Comparison of ENCODE assay signal across 20 mouse cellular contexts in genomic region chr3:68526416-68526815, GRCm38 (mm10).
DNase-seq lines count a peak whose midpoint lies in the region; ATAC-seq and TF ChIP-seq lines count a peak whose summit lies in the region.
"Had no signal": no experiment of that assay in that cellular context is flagged by ENCODE, and none has a peak within 500 bp of the region (broad histone marks: within the 10 kb centered on the region; RNA-seq: fewer than 3 reads in every experiment).

No protein-coding gene starts in this region.

- 0 out of 2 replicates have a peak overlapping the region, but pooled peaks have one; percentile 49 for H3K9ac ChIP-seq in heart, embryonic 11.5 days (ENCODE audit: low read depth, low read length)
- no peak overlapping the region for H3K9ac ChIP-seq in heart, embryonic 15.5 days
- no peak overlapping the region for H3K9ac ChIP-seq in heart, adult 2 months (ENCODE audit: low read depth, low read length)
- H3K9ac ChIP-seq in neural tube, embryonic 15.5 days (replicated peaks) = no peak overlapping the region
- H3K9ac ChIP-seq: forebrain, embryonic 13.5 days; forebrain, postnatal 0 days; hindbrain, embryonic 12.5 days had no signal

- peaks cover 6% of the 10 kb centered on the region for H3K79me2 ChIP-seq in heart, adult 2 months (replicated peaks; ENCODE audit: control insufficient read depth, insufficient read depth, low read length)

- no peak overlapping the region for H3K4me3 ChIP-seq in heart, embryonic 11.5 days (ENCODE audit: low read depth, low read length)
- H3K4me3 ChIP-seq in heart, embryonic 15.5 days = no peak overlapping the region
- no peak overlapping the region for H3K4me3 ChIP-seq in heart, adult 2 months
- no peak overlapping the region for H3K4me3 ChIP-seq in layer of hippocampus, adult 2 months
- H3K4me3 ChIP-seq in neural tube, embryonic 15.5 days (replicated peaks) = no peak overlapping the region
- H3K4me3 ChIP-seq: embryonic facial prominence, embryonic 10.5 days; forebrain, embryonic 13.5 days; hindbrain, embryonic 12.5 days had no signal

- 28% methylated on average over 4 of the region's 4 CpGs for WGBS in heart, embryonic 11.5 days (ENCODE audit: insufficient replicate concordance)
- WGBS in heart, embryonic 15.5 days = 37% methylated on average over 4 of the region's 4 CpGs
- 38% methylated on average over 4 of the region's 4 CpGs for WGBS in heart, adult 2 months
- WGBS in neural tube, embryonic 15.5 days = 43% methylated on average over 4 of the region's 4 CpGs

- TF ChIP-seq CTCF in heart, adult 2 months (IDR thresholded peaks at IDR 0.05) = no peak
- TF ChIP-seq CTCF in layer of hippocampus, adult 2 months (conservative IDR thresholded peaks at IDR 0.05) = no peak

- no peak for DNase-seq in heart, adult 9 months (ENCODE audit: low spot score in 2 of 2)
- DNase-seq in heart, adult 2 months = no peak
- no peak for DNase-seq in layer of hippocampus, adult 2 months (ENCODE audit: low spot score in 2 of 2)
- no peak for DNase-seq in layer of hippocampus, adult 8-10 months (ENCODE audit: low spot score in 2 of 2)
- DNase-seq: adrenal gland, adult 8-10 months; adrenal gland, postnatal 36 days; cerebellum, adult 2 months; cerebellum, postnatal 10 days; forebrain, postnatal 0 days; gastrocnemius, postnatal 14 days; kidney, adult 11 months; kidney, adult 9 months had no signal

- no peak overlapping the region for H3K4me2 ChIP-seq in heart, embryonic 11.5 days
- H3K4me2 ChIP-seq in heart, embryonic 15.5 days = no peak overlapping the region
- no peak overlapping the region for H3K4me2 ChIP-seq in neural tube, embryonic 15.5 days
- H3K4me2 ChIP-seq: forebrain, embryonic 13.5 days; hindbrain, embryonic 12.5 days had no signal

- no peak for TF ChIP-seq POLR2A in heart, adult 2 months (IDR thresholded peaks at IDR 0.05; ENCODE audit: insufficient read depth, low read depth, low read length)

- H3K36me3 ChIP-seq in heart, embryonic 11.5 days (ENCODE audit: control insufficient read depth, insufficient read depth, low read length) = no peaks in the 10 kb centered on the region
- no peaks in the 10 kb centered on the region for H3K36me3 ChIP-seq in heart, embryonic 15.5 days
- H3K36me3 ChIP-seq in heart, adult 2 months (ENCODE audit: control insufficient read depth, insufficient read depth, low read length) = no peaks in the 10 kb centered on the region
- H3K36me3 ChIP-seq in neural tube, embryonic 15.5 days = no peaks in the 10 kb centered on the region
- H3K36me3 ChIP-seq: embryonic facial prominence, embryonic 10.5 days; hindbrain, embryonic 12.5 days had no signal

- no peaks in the 10 kb centered on the region for H3K9me3 ChIP-seq in heart, embryonic 11.5 days (replicated peaks; ENCODE audit: control insufficient read depth, low read length)
- H3K9me3 ChIP-seq in heart, embryonic 15.5 days (replicated peaks) = no peaks in the 10 kb centered on the region
- no peaks in the 10 kb centered on the region for H3K9me3 ChIP-seq in neural tube, embryonic 15.5 days (replicated peaks)
- H3K9me3 ChIP-seq: embryonic facial prominence, embryonic 10.5 days; forebrain, embryonic 13.5 days; hindbrain, embryonic 12.5 days had no signal

- H3K27me3 ChIP-seq in heart, embryonic 11.5 days (ENCODE audit: control insufficient read depth, insufficient read depth, low read length) = no peaks in the 10 kb centered on the region
- H3K27me3 ChIP-seq in heart, embryonic 15.5 days = no peaks in the 10 kb centered on the region
- no peaks in the 10 kb centered on the region for H3K27me3 ChIP-seq in heart, adult 2 months (ENCODE audit: control insufficient read depth, insufficient read depth, low read length)
- H3K27me3 ChIP-seq in neural tube, embryonic 15.5 days (replicated peaks) = no peaks in the 10 kb centered on the region
- H3K27me3 ChIP-seq: CH12.LX; forebrain, embryonic 13.5 days; hindbrain, embryonic 12.5 days had no signal

- no peak for ATAC-seq in heart, embryonic 11.5 days (replicated peaks; ENCODE audit: insufficient number of reproducible peaks, low FRiP score, low TSS enrichment)
- ATAC-seq in heart, embryonic 15.5 days (replicated peaks; ENCODE audit: insufficient number of reproducible peaks, insufficient read depth, low FRiP score, low read depth) = no peak
- ATAC-seq in neural tube, embryonic 15.5 days (ENCODE audit: low FRiP score) = peak; percentile 35; the same call in 1 of the 2 replicates
- ATAC-seq: forebrain, embryonic 13.5 days; forebrain, postnatal 0 days had no signal

- H3K4me1 ChIP-seq in heart, embryonic 11.5 days (ENCODE audit: control insufficient read depth, insufficient read depth, low read length) = peaks cover 15% of the 10 kb centered on the region
- H3K4me1 ChIP-seq in heart, embryonic 15.5 days (replicated peaks) = peaks cover 17% of the 10 kb centered on the region
- no peaks in the 10 kb centered on the region; the same call in none of the 2 replicates for H3K4me1 ChIP-seq in heart, adult 2 months (ENCODE audit: control insufficient read depth, insufficient read depth, low read length)
- H3K4me1 ChIP-seq in neural tube, embryonic 15.5 days = peaks cover 14% of the 10 kb centered on the region; the same call in 1 of the 2 replicates
- H3K4me1 ChIP-seq: forebrain, embryonic 13.5 days had no signal

- H3K27ac ChIP-seq in heart, embryonic 11.5 days (ENCODE audit: low read depth, low read length) = 0 out of 2 replicates have a peak overlapping the region, but pooled peaks have one; percentile 4
- peak overlapping the region; percentile 45 for H3K27ac ChIP-seq in heart, embryonic 15.5 days
- no peak overlapping the region for H3K27ac ChIP-seq in heart, adult 2 months
- peak overlapping the region; percentile 43; the same call in 1 of the 2 replicates for H3K27ac ChIP-seq in layer of hippocampus, adult 2 months
- no peak overlapping the region for H3K27ac ChIP-seq in neural tube, embryonic 15.5 days (replicated peaks)
- H3K27ac ChIP-seq: embryonic facial prominence, embryonic 10.5 days; forebrain, embryonic 13.5 days; hindbrain, embryonic 12.5 days; hindbrain, postnatal 0 days had no signal

- TF ChIP-seq EP300 in heart, adult 2 months (IDR thresholded peaks at IDR 0.05; ENCODE audit: insufficient read depth, low read depth, low read length) = no peak

- intact Hi-C loops in heart, adult 2 months (cut with DNase I) = no loop called here

Comparison
In these comparisons a context has a peak if more than half of its experiments do, and no peak if none do; other contexts are left out.
1. H3K27ac ChIP-seq: peak in heart, embryonic 11.5 days (single experiment), heart, embryonic 15.5 days (single experiment) and layer of hippocampus, adult 2 months (single experiment); none in heart, adult 2 months (single experiment) and neural tube, embryonic 15.5 days (single experiment).